Mouse (Mus musculus): ENCODE results near the gene Ifna1.

Gene Ifna1

GRCm38 (mm10) chr4:88872691-88873090, 22.8 kb downstream of the Ifna1 start:
- no peak for DNase-seq (ENCODE audit: low read depth, low spot score)

- DNase-seq (ENCODE audit: low read depth, low spot score): no peak
Observed at GRCm38 (mm10) chr4:88875435-88876095, 25.7 kb downstream of the Ifna1 start.

- no peak for DNase-seq (ENCODE audit: low read depth, low spot score)
Observed at GRCm38 (mm10) chr4:88876520-88876919, 26.6 kb downstream of the Ifna1 start.

- no peak for DNase-seq (ENCODE audit: low read depth, low spot score)
Observed at GRCm38 (mm10) chr4:88878246-88878645, 28.4 kb downstream of the Ifna1 start.

- DNase-seq (ENCODE audit: low read depth, low spot score): no peak
Observed at GRCm38 (mm10) chr4:88878772-88879171, 28.9 kb downstream of the Ifna1 start.

- DNase-seq (ENCODE audit: low read depth, low spot score): no peak
Observed at GRCm38 (mm10) chr4:88880101-88880500, 30.2 kb downstream of the Ifna1 start, which contains the start of gene Ifne. TSS of gene Ifne (minus strand) at chr4:88880201.

- DNase-seq (ENCODE audit: low read depth, low spot score): no peak
Observed at GRCm38 (mm10) chr4:88888236-88888635, 38.3 kb downstream of the Ifna1 start.

- DNase-seq (ENCODE audit: low read depth, low spot score): no peak
Observed at GRCm38 (mm10) chr4:88893201-88893754, 43.4 kb downstream of the Ifna1 start.
